Mouse (Mus musculus) left cerebral cortex, adult 11 months (tissue): ENCODE measurements around the gene Sfmbt2.
"Not testable (repeated sequence)": the region's sequence is repeated elsewhere in the genome, so short reads cannot be mapped to it uniquely, and the experiment has no call there.

Experiments
- DNase-seq: peaks from one replicate; pipeline ENCODE4 v3.0.0; 2022; ENCODE audit warnings: low spot score

The Sfmbt2 gene

GRCm38 (mm10) chr2:10370176-10370575 is at the start of gene Sfmbt2:
Gene Sfmbt2, plus strand, starts transcription at chr2:10370510.
- no peak for DNase-seq

GRCm38 (mm10) chr2:10321093-10321492 is 49.2 kb upstream of the Sfmbt2 start:
- DNase-seq: no peak

- no peak for DNase-seq
Measured at GRCm38 (mm10) chr2:10323173-10323572, 47.1 kb upstream of the Sfmbt2 start.

GRCm38 (mm10) chr2:10324980-10325379 is 45.3 kb upstream of the Sfmbt2 start:
- no peak for DNase-seq

GRCm38 (mm10) chr2:10330216-10330615 is 40.1 kb upstream of the Sfmbt2 start:
- no peak for DNase-seq

GRCm38 (mm10) chr2:10334299-10334698 is 36.0 kb upstream of the Sfmbt2 start:
- no peak for DNase-seq

- DNase-seq: no peak
Measured at GRCm38 (mm10) chr2:10335037-10335608, 35.2 kb upstream of the Sfmbt2 start.

- DNase-seq: no peak
Measured at GRCm38 (mm10) chr2:10340022-10340421, 30.3 kb upstream of the Sfmbt2 start.

GRCm38 (mm10) chr2:10343523-10343922 is 26.8 kb upstream of the Sfmbt2 start:
- no peak for DNase-seq

- DNase-seq: not testable (repeated sequence)
Measured at GRCm38 (mm10) chr2:10344073-10344472, 26.2 kb upstream of the Sfmbt2 start.

GRCm38 (mm10) chr2:10347193-10347592 is 23.1 kb upstream of the Sfmbt2 start:
- DNase-seq: no peak

- DNase-seq: no peak
Measured at GRCm38 (mm10) chr2:10348036-10348435, 22.3 kb upstream of the Sfmbt2 start.

GRCm38 (mm10) chr2:10350266-10350810 is 20.0 kb upstream of the Sfmbt2 start:
- no peak for DNase-seq

GRCm38 (mm10) chr2:10351125-10351524 is 19.2 kb upstream of the Sfmbt2 start:
- DNase-seq: no peak

- no peak for DNase-seq
Measured at GRCm38 (mm10) chr2:10352887-10353286, 17.4 kb upstream of the Sfmbt2 start.

- DNase-seq: no peak
Measured at GRCm38 (mm10) chr2:10353889-10354288, 16.4 kb upstream of the Sfmbt2 start.

- DNase-seq: no peak
Measured at GRCm38 (mm10) chr2:10359861-10360260, 10.4 kb upstream of the Sfmbt2 start.

GRCm38 (mm10) chr2:10365081-10365480 is 5.2 kb upstream of the Sfmbt2 start:
- DNase-seq: no peak

- DNase-seq: no peak
Measured at GRCm38 (mm10) chr2:10366284-10366683, 4.0 kb upstream of the Sfmbt2 start.

- DNase-seq: no peak
Measured at GRCm38 (mm10) chr2:10369676-10370075, 634 bp upstream of the Sfmbt2 start.

- DNase-seq: no peak
Measured at GRCm38 (mm10) chr2:10370687-10371458, 563 bp downstream of the Sfmbt2 start.

- no peak for DNase-seq
Measured at GRCm38 (mm10) chr2:10371459-10371817, 1.1 kb downstream of the Sfmbt2 start.

- DNase-seq: no peak
Measured at GRCm38 (mm10) chr2:10371899-10372298, 1.6 kb downstream of the Sfmbt2 start.

GRCm38 (mm10) chr2:10372321-10372723 is 2.0 kb downstream of the Sfmbt2 start:
- no peak for DNase-seq
